Mouse (Mus musculus) intestine, embryonic 15.5 days (tissue): Measurements from ENCODE around the gene Aif1. TPM values are rescaled to one million over a fixed set of nuclear protein-coding genes. Genes with fewer than 3 reads are reported as not detected.

Experiments used
- ATAC-seq: fragments of 200-750 bp; cut with Nextera tagmentation; 2 replicates; pipeline ENCODE4 v1.8.0; 2017; ENCODE audit warnings: moderate TSS enrichment, moderate library complexity
- H3K27ac ChIP-seq: fragments of 300-500 bp; sonication (generic); 2 replicates; pipeline ENCODE4 v1.5.1; 2015; ENCODE audit warnings: mild to moderate bottlenecking, inconsistent platforms
- H3K27me3 ChIP-seq: fragments of 300-500 bp; sonication (generic); replicated peaks from 2 replicates; pipeline ENCODE4 v1.6.1; 2015; ENCODE audit warnings: inconsistent platforms
- H3K36me3 ChIP-seq: fragments of 300-500 bp; sonication (generic); 2 replicates; pipeline ENCODE4 v1.6.1; 2015; ENCODE audit warnings: inconsistent platforms
- H3K4me1 ChIP-seq: fragments of 300-500 bp; sonication (generic); replicated peaks from 2 replicates; pipeline ENCODE4 v1.6.1; 2015; ENCODE audit warnings: inconsistent platforms
- H3K4me2 ChIP-seq: fragments of 300-500 bp; sonication (generic); replicated peaks from 2 replicates; pipeline ENCODE4 v1.6.1; 2015; ENCODE audit warnings: mild to moderate bottlenecking, inconsistent platforms
- H3K4me3 ChIP-seq: fragments of 300-500 bp; sonication (generic); replicated peaks from 2 replicates; pipeline ENCODE4 v1.5.1; 2015; ENCODE audit warnings: inconsistent platforms
- H3K9ac ChIP-seq: fragments of 300-500 bp; sonication (generic); 2 replicates; pipeline ENCODE4 v1.6.1; 2015; ENCODE audit warnings: inconsistent platforms
- H3K9me3 ChIP-seq: fragments of 300-500 bp; sonication (generic); 2 replicates; pipeline ENCODE4 v1.6.1; 2016; ENCODE audit warnings: inconsistent platforms
- WGBS: fragments of 180-500 bp; shearing (Covaris S2); methylation state at CpG from one replicate; pipeline ENCODE4 v1.1.7; 2015; 5-methylcytosine and 5-hydroxymethylcytosine counted together
- polyA plus RNA-seq: library from polyadenylated mRNA; unstranded; fragments of >200 nt; fragmentation: Nextera tagmentation; extraction: Ambion mirVana; gene quantifications from 2 replicates; pipeline ENCODE4 v1.2.1, GENCODE M21; 2015

Aif1 gene
- polyA plus RNA-seq, 1 experiment from 2014 or later: 20.6 TPM

- Histone ChIP-seq H3K4me3 (peak within 1 kb of the TSS; percentile 45), H3K4me1 (peaks cover 19% of the 10 kb centered on the region), H3K9ac (peak within 1 kb of the TSS; percentile 56), H3K4me2 (peak within 1 kb of the TSS; percentile 94), H3K27ac (no peak within 1 kb of the TSS), H3K36me3 (no peaks in the 10 kb centered on the region), H3K9me3 (no peaks in the 10 kb centered on the region), H3K27me3 (peaks cover 19% of the 10 kb centered on the region)
- 49% methylated on average over 28 of the region's 28 CpGs for WGBS
- ATAC-seq: no peak
Observed at GRCm38 (mm10) chr17:35193881-35194843, 18.3 kb upstream of the Aif1 start, which contains the start of gene Ltb. Ltb (plus strand) TSS chr17:35194439.

DNA sequence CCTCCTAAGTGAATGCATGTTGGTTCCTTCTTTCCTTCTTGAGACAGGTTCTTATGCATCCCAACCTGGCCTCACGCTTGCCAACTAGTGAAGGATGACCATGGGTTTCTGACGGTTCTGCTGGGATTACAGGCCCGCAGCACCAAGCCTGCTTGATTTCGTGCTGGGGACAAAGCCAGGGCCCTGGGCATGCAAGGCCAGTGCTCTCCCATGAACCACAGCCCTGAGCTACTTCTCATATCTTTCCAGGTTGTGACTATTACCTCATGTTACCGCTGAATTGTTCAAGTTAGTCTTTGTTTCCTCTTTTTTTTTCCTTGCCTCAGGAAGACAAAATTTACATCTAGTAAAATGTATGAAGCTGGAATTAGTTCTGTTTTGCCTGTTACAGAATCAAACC, 17.1 kb upstream of the Aif1 start:
- H3K27ac ChIP-seq: no peak overlapping the region
- H3K9ac ChIP-seq: no peak overlapping the region
- no peaks in the 10 kb centered on the region for H3K9me3 ChIP-seq
- H3K4me1 ChIP-seq: peaks cover 19% of the 10 kb centered on the region
- H3K36me3 ChIP-seq: no peaks in the 10 kb centered on the region
- ATAC-seq: no peak
- no peak overlapping the region for H3K4me3 ChIP-seq
- H3K4me2 ChIP-seq: no peak overlapping the region
- WGBS: 83% methylated on average over 5 of the region's 5 CpGs
- H3K27me3 ChIP-seq: peaks cover 19% of the 10 kb centered on the region

GRCm38 (mm10) chr17:35191723-35192122, 15.9 kb upstream of the Aif1 start:
- WGBS: 72% methylated on average over 2 of the region's 2 CpGs
- H3K4me2 ChIP-seq: no peak overlapping the region
- no peaks in the 10 kb centered on the region for H3K9me3 ChIP-seq
- H3K27ac ChIP-seq: no peak overlapping the region
- H3K36me3 ChIP-seq: no peaks in the 10 kb centered on the region
- no peak overlapping the region for H3K9ac ChIP-seq
- ATAC-seq: no peak
- no peak overlapping the region for H3K4me3 ChIP-seq
- H3K27me3 ChIP-seq: peaks cover 19% of the 10 kb centered on the region
- peaks cover 19% of the 10 kb centered on the region for H3K4me1 ChIP-seq

DNA sequence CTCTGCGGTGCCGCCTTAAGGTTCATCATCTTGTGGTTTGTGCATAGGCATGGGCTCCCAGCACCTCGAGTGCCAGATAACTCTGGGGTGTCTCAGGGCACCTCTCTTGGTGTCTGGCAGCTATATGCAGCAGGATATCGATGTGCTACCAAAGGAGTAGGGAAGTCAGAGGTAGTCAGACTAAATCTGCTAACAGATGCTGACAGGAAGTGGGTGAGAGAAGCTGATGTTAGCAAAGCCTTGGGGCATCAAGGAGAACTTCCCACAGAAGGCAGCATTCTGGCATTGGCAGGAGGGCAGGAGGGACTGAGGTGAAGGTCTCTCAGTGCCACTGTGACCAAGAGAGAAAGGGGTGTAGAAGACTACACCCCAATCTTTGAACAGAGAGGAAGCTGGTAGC, 14.2 kb upstream of the Aif1 start:
- Histone ChIP-seq H3K27me3 (peaks cover 5% of the 10 kb centered on the region), H3K9me3 (no peaks in the 10 kb centered on the region), H3K4me3 (no peak overlapping the region), H3K9ac (no peak overlapping the region), H3K4me1 (peaks cover 17% of the 10 kb centered on the region), H3K4me2 (no peak overlapping the region), H3K36me3 (no peaks in the 10 kb centered on the region), H3K27ac (no peak overlapping the region)
- ATAC-seq: no peak
- WGBS: 67% methylated on average over 4 of the region's 4 CpGs

DNA sequence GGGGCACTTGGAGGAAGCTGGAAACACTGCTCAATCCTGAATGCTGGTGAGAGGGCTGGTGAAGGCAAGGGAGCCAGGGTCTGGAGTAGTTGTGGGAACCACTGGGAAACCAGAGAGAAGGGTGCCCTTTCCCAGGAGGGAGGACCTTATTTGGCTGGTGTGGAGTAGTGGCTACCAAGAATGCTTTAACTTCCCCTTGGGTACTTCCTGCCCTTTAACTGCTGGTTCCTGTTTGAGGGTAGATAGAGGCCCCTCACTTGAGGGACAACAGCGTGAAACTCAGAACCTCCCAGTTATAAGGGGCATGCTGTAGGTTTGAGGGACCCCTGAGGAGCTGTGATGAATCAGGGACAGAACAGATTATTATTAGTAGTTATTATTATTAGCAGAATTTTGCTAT, 13.3 kb upstream of the Aif1 start:
- Histone ChIP-seq H3K4me1 (peaks cover 9% of the 10 kb centered on the region; the same call in 1 of the 2 replicates), H3K4me3 (no peak overlapping the region), H3K9ac (no peak overlapping the region), H3K9me3 (no peaks in the 10 kb centered on the region), H3K4me2 (no peak overlapping the region), H3K36me3 (no peaks in the 10 kb centered on the region), H3K27ac (no peak overlapping the region), H3K27me3 (no peaks in the 10 kb centered on the region)
- ATAC-seq: no peak
- WGBS: 69% methylated on average over 1 of the region's 1 CpGs

- Histone ChIP-seq H3K27me3 (no peaks in the 10 kb centered on the region), H3K9ac (no peak within 1 kb of the TSS), H3K4me1 (0 out of 2 replicates have a peak, but pooled peaks cover 5% of the 10 kb centered on the region), H3K4me2 (no peak within 1 kb of the TSS), H3K36me3 (no peaks in the 10 kb centered on the region), H3K9me3 (no peaks in the 10 kb centered on the region), H3K27ac (peak within 1 kb of the TSS; percentile 40; the same call in 1 of the 2 replicates), H3K4me3 (no peak within 1 kb of the TSS)
- WGBS: 59% methylated on average over 7 of the region's 7 CpGs
- ATAC-seq: no peak
Observed at GRCm38 (mm10) chr17:35187959-35188610, 12.2 kb upstream of the Aif1 start, which contains the start of gene Lst1. Lst1 (minus strand) TSS chr17:35188439.

DNA sequence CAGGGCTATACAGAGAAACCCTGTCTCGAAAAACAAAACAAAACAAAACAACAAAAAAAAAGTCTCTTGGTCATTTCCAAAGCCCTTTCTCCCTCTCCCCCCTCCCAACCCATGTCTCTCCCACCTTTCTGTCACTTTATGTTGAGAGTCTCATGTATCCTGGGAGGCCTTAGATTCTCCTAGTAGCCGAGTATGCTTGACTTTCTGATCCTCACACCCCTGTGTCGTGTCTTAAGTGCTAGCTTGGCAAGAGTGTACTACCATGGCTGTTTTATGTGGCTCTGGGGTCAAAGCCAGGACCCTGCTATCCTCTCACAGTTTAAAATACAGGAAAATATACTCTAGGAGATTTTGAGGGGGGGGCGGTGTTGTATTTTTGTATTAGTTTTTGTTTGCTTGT, 11.5 kb upstream of the Aif1 start:
- no peaks in the 10 kb centered on the region for H3K9me3 ChIP-seq
- ATAC-seq: no peak
- 0 out of 2 replicates have a peak, but pooled peaks cover 5% of the 10 kb centered on the region for H3K4me1 ChIP-seq
- no peaks in the 10 kb centered on the region for H3K27me3 ChIP-seq
- H3K4me3 ChIP-seq: no peak overlapping the region
- H3K9ac ChIP-seq: no peak overlapping the region
- 67% methylated on average over 4 of the region's 4 CpGs for WGBS
- peak overlapping the region; percentile 40; the same call in 1 of the 2 replicates for H3K27ac ChIP-seq
- no peak overlapping the region for H3K4me2 ChIP-seq
- H3K36me3 ChIP-seq: no peaks in the 10 kb centered on the region

DNA sequence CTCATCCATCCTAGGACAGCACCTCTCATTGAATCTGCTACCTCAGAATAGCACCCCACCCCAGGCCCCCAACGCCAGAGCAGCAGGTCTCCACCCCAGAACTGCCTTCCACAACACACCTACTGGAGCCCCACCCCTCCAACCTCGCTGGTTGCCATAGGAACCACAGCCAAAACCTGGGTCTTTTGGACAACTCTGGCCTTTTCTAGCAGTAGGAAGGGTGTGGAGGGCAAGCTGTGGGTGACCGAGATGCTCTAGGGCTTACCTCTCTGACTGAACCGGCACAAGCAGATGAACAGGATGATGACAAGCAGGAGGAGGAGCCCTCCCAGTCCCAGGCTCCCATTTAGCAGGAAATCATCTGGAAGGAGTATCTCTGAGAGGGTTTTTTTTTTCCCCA, 10.8 kb upstream of the Aif1 start:
- 1% methylated on average over 4 of the region's 4 CpGs for WGBS
- 0 out of 2 replicates have a peak overlapping the region, but pooled peaks have one; percentile 17 for H3K9ac ChIP-seq
- H3K4me2 ChIP-seq: peak overlapping the region; percentile 65
- H3K4me1 ChIP-seq: 0 out of 2 replicates have a peak, but pooled peaks cover 5% of the 10 kb centered on the region
- ATAC-seq: peak; percentile 32
- no peaks in the 10 kb centered on the region for H3K9me3 ChIP-seq
- peak overlapping the region; percentile 39 for H3K4me3 ChIP-seq
- no peaks in the 10 kb centered on the region for H3K27me3 ChIP-seq
- H3K36me3 ChIP-seq: no peaks in the 10 kb centered on the region
- peak overlapping the region; percentile 77 for H3K27ac ChIP-seq

GRCm38 (mm10) chr17:35185639-35186611, 10.1 kb upstream of the Aif1 start:
- Histone ChIP-seq H3K27ac (peak overlapping the region; percentile 77), H3K9me3 (no peaks in the 10 kb centered on the region), H3K36me3 (no peaks in the 10 kb centered on the region), H3K9ac (peak overlapping the region; percentile 39; the same call in 1 of the 2 replicates), H3K4me1 (0 out of 2 replicates have a peak, but pooled peaks cover 5% of the 10 kb centered on the region), H3K4me3 (peak overlapping the region; percentile 39), H3K27me3 (no peaks in the 10 kb centered on the region), H3K4me2 (peak overlapping the region; percentile 65)
- ATAC-seq: peak; percentile 70
- WGBS: 3% methylated on average over 18 of the region's 18 CpGs

DNA sequence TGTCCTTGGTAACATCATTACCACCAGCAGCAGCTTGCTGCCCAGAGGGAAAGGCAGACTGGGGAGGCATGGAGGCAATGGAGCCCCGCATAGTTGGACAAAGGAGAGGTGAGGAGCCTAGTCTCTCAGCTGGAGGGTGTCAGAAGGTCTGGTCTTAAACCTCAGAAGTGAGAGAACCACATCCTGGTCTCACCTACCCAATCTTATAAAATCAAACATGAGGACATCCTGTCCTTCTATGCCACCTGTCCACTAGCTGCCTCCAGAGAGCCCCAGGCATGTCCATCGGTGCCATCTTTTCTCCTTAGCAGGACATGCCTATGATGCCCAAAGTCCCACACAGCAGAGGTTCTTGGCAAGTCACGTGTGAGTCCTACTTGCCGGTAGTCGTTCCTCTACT, 4.2 kb upstream of the Aif1 start:
- Histone ChIP-seq H3K9me3 (no peaks in the 10 kb centered on the region), H3K9ac (no peak overlapping the region), H3K27ac (no peak overlapping the region), H3K4me1 (no peaks in the 10 kb centered on the region), H3K4me2 (no peak overlapping the region), H3K4me3 (no peak overlapping the region), H3K27me3 (no peaks in the 10 kb centered on the region), H3K36me3 (no peaks in the 10 kb centered on the region)
- ATAC-seq: no peak
- 85% methylated on average over 5 of the region's 5 CpGs for WGBS

DNA sequence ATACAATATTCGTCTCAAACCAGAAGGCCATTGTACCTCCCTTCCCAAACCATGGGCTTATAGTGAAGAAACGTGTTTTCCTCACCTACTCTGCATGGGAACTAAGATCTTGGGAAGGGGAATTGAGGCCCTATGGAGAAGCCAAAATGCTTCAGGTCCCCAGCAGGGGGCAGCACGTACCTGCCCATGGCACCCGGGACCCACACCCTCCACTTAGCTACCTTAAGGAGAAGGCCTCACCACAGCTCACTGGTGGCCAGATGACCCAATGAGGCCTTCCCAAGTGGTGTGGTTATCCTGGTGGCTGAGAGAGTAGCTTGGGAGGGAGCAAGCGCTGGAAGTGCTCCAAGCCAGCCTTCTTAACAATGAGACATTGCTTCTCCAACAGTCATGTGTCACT, 2.7 kb upstream of the Aif1 start:
- peak; percentile 83 for ATAC-seq

More for the DNA sequence above, 2.7 kb upstream of the Aif1 start:
- Histone ChIP-seq H3K4me3 (no peak overlapping the region), H3K27me3 (no peaks in the 10 kb centered on the region), H3K4me2 (no peak overlapping the region), H3K9ac (no peak overlapping the region), H3K4me1 (0 out of 2 replicates have a peak, but pooled peaks cover 2% of the 10 kb centered on the region), H3K9me3 (no peaks in the 10 kb centered on the region), H3K27ac (no peak overlapping the region), H3K36me3 (no peaks in the 10 kb centered on the region)
- WGBS: 15% methylated on average over 5 of the region's 5 CpGs
